Mouse (Mus musculus): ENCODE measurements at regions not wholly inside any gene's neighbourhood (a gene's known extent, or its start where the extent isn't known, plus 50 kb on each side); places are given as distances from the start of the nearest gene placed in this dataset. TPM values are rescaled to one million over a fixed set of nuclear protein-coding genes. Genes with fewer than 3 reads are reported as not detected.
A peak's percentile ranks its signal among the peaks of the same experiment; 100 is the strongest.

- Histone ChIP-seq H3K9me3 (ENCODE audit: low read length) (0 out of 2 replicates have a peak, but pooled peaks cover 5% of the 10 kb centered on the region), H3K36me3 (ENCODE audit: insufficient read depth, low read length) (no peaks in the 10 kb centered on the region), H3K27ac (ENCODE audit: low read depth, low read length) (no peak overlapping the region), H3K27me3 (ENCODE audit: insufficient read depth, low read length) (no peaks in the 10 kb centered on the region), H3K4me2 (ENCODE audit: low read depth, low read length, poor library complexity, severe bottlenecking) (no peak overlapping the region), H3K9ac (replicated peaks; ENCODE audit: low read length, poor library complexity, severe bottlenecking) (no peak overlapping the region), H3K4me3 (ENCODE audit: low read depth, low read length) (no peak overlapping the region), H3K4me1 (ENCODE audit: insufficient read depth, low read length) (no peaks in the 10 kb centered on the region)
- ATAC-seq (ENCODE audit: low FRiP score) (peak; percentile 44; the same call in 1 of the 2 replicates), DNase-seq (ENCODE audit: low spot score) (peak; percentile 83)
- TF ChIP-seq CTCF (IDR thresholded peaks at IDR 0.05): no peak
- 44% methylated on average over 1 of the region's 1 CpGs for WGBS
These were observed 267.8 kb upstream of the Ndn start for GRCm38 (mm10) chr7:62078607-62079006.

- no peak overlapping the region for H3K27ac ChIP-seq (ENCODE audit: low read depth, low read length)
- no peak overlapping the region for H3K4me3 ChIP-seq (ENCODE audit: low read depth, low read length)
- peaks cover 3% of the 10 kb centered on the region; the same call in 1 of the 2 replicates for H3K9me3 ChIP-seq (ENCODE audit: low read length)
- no peak for TF ChIP-seq CTCF (IDR thresholded peaks at IDR 0.05)
- no peak overlapping the region for H3K9ac ChIP-seq (replicated peaks; ENCODE audit: low read length, poor library complexity, severe bottlenecking)
- no peaks in the 10 kb centered on the region for H3K27me3 ChIP-seq (ENCODE audit: insufficient read depth, low read length)
- H3K4me2 ChIP-seq (ENCODE audit: low read depth, low read length, poor library complexity, severe bottlenecking): no peak overlapping the region
- H3K36me3 ChIP-seq (ENCODE audit: insufficient read depth, low read length): no peaks in the 10 kb centered on the region
- ATAC-seq (ENCODE audit: low FRiP score): peak; percentile 56; the same call in 1 of the 2 replicates
- DNase-seq (ENCODE audit: low spot score): peak; percentile 79
- no peaks in the 10 kb centered on the region for H3K4me1 ChIP-seq (ENCODE audit: insufficient read depth, low read length)
These were observed 261.1 kb upstream of the Ndn start for GRCm38 (mm10) chr7:62085120-62085849.

Small RNA genes in the stretch of these regions (microRNA-seq; reads per million reads assigned to microRNA genes)
- gene Gm24923 (ENCODE audit: borderline number of aligned reads): 1.3 reads per million
- not detected for gene Mir344-2 (ENCODE audit: borderline number of aligned reads)
- gene Mir344f (ENCODE audit: borderline number of aligned reads): 42.9 reads per million, percentile 36 among the genes with 10 or more reads in this experiment
- gene Mir344g (ENCODE audit: borderline number of aligned reads): 3.7 reads per million, percentile 4 among the genes with 10 or more reads in this experiment
- not detected for gene Mir344i (ENCODE audit: borderline number of aligned reads)
